Mouse (Mus musculus) embryonic facial prominence, embryonic 11.5 days (tissue): ENCODE data around the gene Mpv17. TPM values are rescaled to one million over a fixed set of nuclear protein-coding genes. Genes with fewer than 3 reads are reported as not detected.

Source experiments
- ATAC-seq: fragments of 200-750 bp; cut with Nextera tagmentation; replicated peaks from 2 replicates; pipeline ENCODE4 v1.8.0; 2017; ENCODE audit warnings: low read depth; ENCODE audit not compliant: insufficient number of reproducible peaks, low FRiP score, low TSS enrichment
- DNase-seq: peaks from one replicate; pipeline ENCODE4 v3.0.0-alpha.2; 2015; ENCODE audit warnings: low spot score
- H3K27ac ChIP-seq: fragments of 300-500 bp; sonication (generic); replicated peaks from 2 replicates; pipeline ENCODE4 v1.5.1; 2014; ENCODE audit warnings: mild to moderate bottlenecking, low read depth, low read length, control low read depth
- H3K27me3 ChIP-seq: fragments of 300-500 bp; sonication (generic); 2 replicates; pipeline ENCODE4 v1.6.1; 2014; ENCODE audit warnings: mild to moderate bottlenecking, low read length, moderate library complexity, mixed read lengths; ENCODE audit not compliant: control insufficient read depth, insufficient read depth
- H3K36me3 ChIP-seq: fragments of 300-500 bp; sonication (generic); replicated peaks from 2 replicates; pipeline ENCODE4 v1.6.1; 2014; ENCODE audit warnings: low read depth, mild to moderate bottlenecking, low read length, moderate library complexity, mixed read lengths; ENCODE audit not compliant: control insufficient read depth, insufficient read depth
- H3K4me1 ChIP-seq: fragments of 300-500 bp; sonication (generic); 2 replicates; pipeline ENCODE4 v1.6.1; 2014; ENCODE audit warnings: low read length, mixed read lengths; ENCODE audit not compliant: control insufficient read depth, insufficient read depth
- H3K4me2 ChIP-seq: fragments of 300-500 bp; sonication (generic); 2 replicates; pipeline ENCODE4 v1.6.1; 2014; ENCODE audit warnings: low read depth, mild to moderate bottlenecking, control low read depth, low read length, moderate library complexity
- H3K4me3 ChIP-seq: fragments of 300-500 bp; sonication (generic); 2 replicates; pipeline ENCODE4 v1.5.1; 2014; ENCODE audit warnings: low read depth, low read length, control low read depth
- H3K9ac ChIP-seq: fragments of 300-500 bp; sonication (generic); replicated peaks from 2 replicates; pipeline ENCODE4 v1.6.1; 2014; ENCODE audit warnings: mild to moderate bottlenecking, control low read depth, low read length
- H3K9me3 ChIP-seq: fragments of 300-500 bp; sonication (generic); replicated peaks from 2 replicates; pipeline ENCODE4 v1.6.1; 2016; ENCODE audit warnings: mild to moderate bottlenecking, low read length, inconsistent platforms, mixed read lengths; ENCODE audit not compliant: control insufficient read depth
- WGBS: fragments of 180-500 bp; shearing (Covaris S2); extraction: QIAGEN DNeasy Blood & Tissue Kit; methylation state at CpG from one replicate; pipeline ENCODE4 v1.1.7; 2014; 5-methylcytosine and 5-hydroxymethylcytosine counted together
- polyA plus RNA-seq: library from polyadenylated mRNA; unstranded; fragments of >200 nt; fragmentation: Nextera tagmentation; extraction: Ambion mirVana; gene quantifications from 2 replicates; pipeline ENCODE4 v1.2.1, GENCODE M21; 2014

The Mpv17 gene
- polyA plus RNA-seq, 1 experiment from 2014 or later = 50.8 TPM

- no peak for ATAC-seq
Observed at GRCm38 (mm10) chr5:31138241-31138967, 15.6 kb downstream of the Mpv17 start, which contains the start of gene Ucn. Gene Ucn, minus strand, starts transcription at chr5:31138829.

DNA sequence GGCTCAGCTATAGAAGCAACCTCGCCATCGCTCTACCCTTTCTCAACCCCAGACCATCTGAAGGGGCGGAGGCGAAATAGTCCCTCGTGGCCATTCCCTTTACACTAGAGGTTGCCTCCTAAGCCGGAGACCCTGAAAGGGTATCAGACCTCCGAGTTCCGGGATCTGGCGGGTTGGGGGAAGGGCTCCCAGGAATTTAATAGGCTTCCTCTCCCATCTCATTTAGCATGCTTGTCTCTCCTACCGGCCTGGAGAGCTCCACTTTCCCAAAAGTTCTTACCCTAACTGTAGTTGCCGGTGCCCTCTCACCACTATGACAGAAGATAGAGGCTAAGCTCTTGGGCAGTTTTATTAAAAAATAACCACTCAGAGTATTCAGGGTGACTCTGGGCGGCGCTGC, 16.4 kb downstream of the Mpv17 start:
- no peak for ATAC-seq
- peak overlapping the region; percentile 41; the same call in 1 of the 2 replicates for H3K4me2 ChIP-seq
- H3K27ac ChIP-seq = no peak overlapping the region
- H3K4me1 ChIP-seq = peaks cover 5% of the 10 kb centered on the region; the same call in 1 of the 2 replicates
- no peaks in the 10 kb centered on the region for H3K9me3 ChIP-seq
- no peak overlapping the region for H3K9ac ChIP-seq
- under 1% methylated on average over 13 of the region's 13 CpGs for WGBS
- no peak for DNase-seq
- H3K4me3 ChIP-seq = 0 out of 2 replicates have a peak overlapping the region, but pooled peaks have one; percentile 3
- peaks cover 2% of the 10 kb centered on the region; the same call in 1 of the 2 replicates for H3K36me3 ChIP-seq
- peaks cover 41% of the 10 kb centered on the region for H3K27me3 ChIP-seq

More at GRCm38 (mm10) chr5:31138241-31138967, 15.6 kb downstream of the Mpv17 start, which contains the start of gene Ucn:
- H3K4me3 ChIP-seq = 0 out of 2 replicates have a peak within 1 kb of the TSS, but pooled peaks have one; percentile 14
- H3K27me3 ChIP-seq = peaks cover 41% of the 10 kb centered on the region
- H3K36me3 ChIP-seq = peaks cover 2% of the 10 kb centered on the region; the same call in 1 of the 2 replicates
- no peak within 1 kb of the TSS for H3K27ac ChIP-seq
- peaks cover 5% of the 10 kb centered on the region; the same call in 1 of the 2 replicates for H3K4me1 ChIP-seq
- H3K9me3 ChIP-seq = no peaks in the 10 kb centered on the region
- WGBS = 1% methylated on average over 52 of the region's 52 CpGs
- H3K4me2 ChIP-seq = peak within 1 kb of the TSS; percentile 41
- H3K9ac ChIP-seq = no peak within 1 kb of the TSS
- DNase-seq = peak; percentile 16

DNA sequence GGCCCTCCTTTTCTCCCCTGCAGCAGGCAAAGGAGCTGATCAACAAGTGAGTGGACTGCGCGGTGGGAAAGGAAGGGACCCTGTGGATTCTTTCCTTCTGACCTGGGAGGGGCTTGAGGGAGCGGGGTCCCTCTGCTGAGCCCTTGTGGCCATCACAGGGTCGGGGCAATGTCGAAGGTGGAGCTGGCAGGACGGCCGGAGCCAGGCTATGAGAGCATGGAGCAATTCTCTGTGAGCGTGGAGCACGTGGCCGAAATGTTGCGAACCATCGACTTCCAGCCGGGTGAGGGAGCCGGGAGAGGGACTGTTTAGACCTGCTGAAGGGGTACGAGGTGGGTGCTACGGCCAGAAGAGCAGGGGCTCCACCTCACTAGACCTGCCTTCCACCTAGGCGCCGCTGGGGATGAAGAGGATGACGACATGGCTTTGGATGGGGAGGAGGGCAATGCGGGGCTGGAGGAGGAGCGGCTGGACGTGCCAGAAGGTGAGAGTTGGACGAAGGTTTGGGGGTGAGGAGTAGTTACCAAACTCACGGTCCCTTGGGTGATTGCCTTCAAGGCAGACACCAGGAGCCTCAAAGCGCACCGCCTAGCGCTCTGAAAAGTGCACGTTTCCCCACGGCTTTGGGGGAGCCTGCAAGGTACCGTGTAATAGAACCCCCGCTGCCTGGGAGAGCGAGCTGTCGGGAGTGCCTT, 17.2 kb downstream of the Mpv17 start:
- peaks cover 5% of the 10 kb centered on the region; the same call in 1 of the 2 replicates for H3K4me1 ChIP-seq
- peaks cover 41% of the 10 kb centered on the region for H3K27me3 ChIP-seq
- H3K9ac ChIP-seq = no peak overlapping the region
- H3K9me3 ChIP-seq = no peaks in the 10 kb centered on the region
- WGBS = under 1% methylated on average over 33 of the region's 33 CpGs
- no peak overlapping the region for H3K4me2 ChIP-seq
- peaks cover 2% of the 10 kb centered on the region; the same call in 1 of the 2 replicates for H3K36me3 ChIP-seq
- H3K27ac ChIP-seq = no peak overlapping the region
- no peak overlapping the region for H3K4me3 ChIP-seq
- no peak for ATAC-seq
- DNase-seq = no peak

DNA sequence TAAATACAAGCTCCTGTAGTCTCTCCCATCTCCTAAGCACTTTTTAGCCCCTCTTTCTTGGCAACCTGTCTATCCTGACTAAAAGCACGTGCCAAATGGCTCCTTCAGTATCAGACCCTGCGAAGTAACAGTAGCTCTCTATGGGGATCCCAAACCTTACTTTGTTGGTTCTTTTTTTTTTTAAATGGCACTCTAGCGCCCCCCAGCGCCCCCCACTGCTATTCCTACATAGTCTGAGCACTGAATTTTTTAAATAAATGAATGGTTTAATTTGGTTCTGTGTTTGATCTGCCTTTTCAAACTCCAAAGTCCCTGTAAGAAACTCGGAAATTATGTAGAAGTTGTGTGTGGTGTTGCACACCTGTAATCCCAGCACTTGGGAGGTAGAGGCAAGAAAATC, 28.0 kb downstream of the Mpv17 start:
- Histone ChIP-seq H3K4me2 (no peak overlapping the region), H3K4me1 (no peaks in the 10 kb centered on the region), H3K9me3 (no peaks in the 10 kb centered on the region), H3K36me3 (no peaks in the 10 kb centered on the region), H3K4me3 (no peak overlapping the region), H3K9ac (no peak overlapping the region), H3K27me3 (no peaks in the 10 kb centered on the region), H3K27ac (no peak overlapping the region)
- 39% methylated on average over 5 of the region's 5 CpGs for WGBS
- no peak for DNase-seq
- no peak for ATAC-seq

- peak; percentile 15 for DNase-seq
Observed at GRCm38 (mm10) chr5:31123481-31123880, 30.6 kb downstream of the Mpv17 start.

GRCm38 (mm10) chr5:31121111-31121510, 32.9 kb downstream of the Mpv17 start:
- 79% methylated on average over 8 of the region's 8 CpGs for WGBS
- Histone ChIP-seq H3K4me1 (no peaks in the 10 kb centered on the region), H3K4me3 (no peak overlapping the region), H3K36me3 (no peaks in the 10 kb centered on the region), H3K27ac (no peak overlapping the region), H3K4me2 (no peak overlapping the region), H3K9ac (no peak overlapping the region), H3K9me3 (no peaks in the 10 kb centered on the region), H3K27me3 (no peaks in the 10 kb centered on the region)
- ATAC-seq (no peak), DNase-seq (no peak)

More at GRCm38 (mm10) chr5:31123481-31123880, 30.6 kb downstream of the Mpv17 start:
- no peaks in the 10 kb centered on the region for H3K4me1 ChIP-seq
- no peak overlapping the region for H3K4me2 ChIP-seq
- H3K9ac ChIP-seq = no peak overlapping the region
- WGBS = 24% methylated on average over 2 of the region's 2 CpGs
- no peak overlapping the region for H3K4me3 ChIP-seq
- no peak for ATAC-seq
- H3K27ac ChIP-seq = no peak overlapping the region
- H3K36me3 ChIP-seq = no peaks in the 10 kb centered on the region
- H3K27me3 ChIP-seq = no peaks in the 10 kb centered on the region
- H3K9me3 ChIP-seq = no peaks in the 10 kb centered on the region

- Histone ChIP-seq H3K27ac (no peak overlapping the region), H3K4me1 (no peaks in the 10 kb centered on the region), H3K9me3 (no peaks in the 10 kb centered on the region), H3K9ac (no peak overlapping the region), H3K4me2 (no peak overlapping the region), H3K4me3 (no peak overlapping the region), H3K36me3 (no peaks in the 10 kb centered on the region), H3K27me3 (no peaks in the 10 kb centered on the region)
- WGBS = 23% methylated on average over 10 of the region's 10 CpGs
- DNase-seq (no peak), ATAC-seq (no peak)
Observed at GRCm38 (mm10) chr5:31116912-31117311, 37.1 kb downstream of the Mpv17 start.

GRCm38 (mm10) chr5:31116354-31116753, 37.7 kb downstream of the Mpv17 start, which contains the start of gene Trim54:
Gene Trim54, plus strand, starts transcription at chr5:31116712.
- H3K27me3 ChIP-seq = no peaks in the 10 kb centered on the region
- H3K4me2 ChIP-seq = no peak within 1 kb of the TSS
- H3K27ac ChIP-seq = no peak within 1 kb of the TSS
- DNase-seq (no peak), ATAC-seq (no peak)
- H3K9ac ChIP-seq = no peak within 1 kb of the TSS
- WGBS = 42% methylated on average over 3 of the region's 3 CpGs
- H3K4me1 ChIP-seq = no peaks in the 10 kb centered on the region
- no peak within 1 kb of the TSS for H3K4me3 ChIP-seq
- no peaks in the 10 kb centered on the region for H3K36me3 ChIP-seq
- no peaks in the 10 kb centered on the region for H3K9me3 ChIP-seq
